ENCODE assay signal across 9 mouse cellular contexts in the genomic region with DNA sequence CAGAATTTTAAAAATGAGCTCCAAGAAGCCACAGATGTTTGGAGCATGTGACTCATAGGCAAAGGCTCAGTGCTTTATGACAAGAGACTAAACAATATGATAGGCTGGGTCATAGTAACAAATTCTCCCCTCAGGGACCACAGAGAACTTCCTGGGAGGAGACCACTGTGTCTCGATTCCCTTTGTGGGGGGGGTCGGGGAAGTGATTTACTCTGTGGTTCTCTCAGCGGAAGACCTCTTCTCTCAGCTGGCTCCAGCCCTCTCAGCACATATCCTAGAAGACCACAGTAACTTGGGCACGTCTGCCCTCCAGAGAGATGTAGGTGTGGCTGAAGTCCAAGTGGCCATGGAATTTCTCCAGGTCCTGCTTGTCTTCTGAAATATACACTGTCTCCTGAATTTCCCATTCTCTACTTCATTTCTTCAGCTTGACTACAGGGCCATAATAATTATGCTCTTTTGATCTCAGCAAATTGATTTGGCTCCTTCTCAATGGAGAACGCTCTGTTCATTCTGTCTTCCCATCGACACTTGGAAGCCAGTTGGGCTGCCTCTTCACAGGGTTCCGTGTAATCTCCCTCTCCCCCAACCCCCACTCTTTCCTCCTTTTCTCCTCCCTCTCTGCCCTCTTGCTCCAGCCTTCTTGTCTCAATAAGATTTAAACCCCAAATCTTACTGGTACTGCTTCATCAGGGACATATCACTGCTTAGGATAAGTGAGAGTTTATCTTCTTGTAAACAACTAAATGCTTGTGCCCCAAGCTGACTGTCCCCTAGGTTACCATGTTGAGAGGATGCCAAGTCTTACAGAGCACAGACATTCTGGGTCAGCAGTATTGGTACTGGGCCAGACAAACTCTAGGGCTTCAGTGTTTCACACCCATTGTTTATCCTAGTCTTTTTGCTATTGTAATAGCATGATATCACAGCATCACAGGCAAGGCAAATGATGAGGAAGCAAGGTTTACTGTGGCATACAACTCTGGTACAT.
DNase-seq lines count a peak whose midpoint lies in the region; ATAC-seq lines count a peak whose summit lies in the region.
"Had no signal": no experiment of that assay in that cellular context is flagged by ENCODE, and none has a peak within 500 bp of the region (broad histone marks: within the 10 kb centered on the region; RNA-seq: fewer than 3 reads in every experiment).

No protein-coding gene starts in this region.

- WGBS in forebrain, embryonic 14.5 days, result 62% methylated on average over 7 of the region's 7 CpGs
- 80% methylated on average over 7 of the region's 7 CpGs for WGBS in forebrain, embryonic 11.5 days
- WGBS in midbrain, embryonic 16.5 days, result 57% methylated on average over 7 of the region's 7 CpGs
- 88% methylated on average over 7 of the region's 7 CpGs for WGBS in embryonic facial prominence, embryonic 10.5 days

- no peak overlapping the region for H3K4me2 ChIP-seq in forebrain, embryonic 14.5 days (ENCODE audit: low read length)
- H3K4me2 ChIP-seq in forebrain, embryonic 11.5 days (ENCODE audit: low read depth, low read length, severe bottlenecking), result no peak overlapping the region
- H3K4me2 ChIP-seq in midbrain, embryonic 16.5 days (ENCODE audit: low read length), result no peak overlapping the region
- H3K4me2 ChIP-seq: stomach, embryonic 15.5 days had no signal

- H3K36me3 ChIP-seq in forebrain, embryonic 14.5 days (ENCODE audit: control insufficient read depth, insufficient read depth, low read length), result no peaks in the 10 kb centered on the region
- H3K36me3 ChIP-seq in forebrain, embryonic 11.5 days (ENCODE audit: control insufficient read depth, insufficient read depth, low read length), result no peaks in the 10 kb centered on the region
- no peaks in the 10 kb centered on the region for H3K36me3 ChIP-seq in midbrain, embryonic 16.5 days (ENCODE audit: control insufficient read depth, insufficient read depth, low read length)
- H3K36me3 ChIP-seq in embryonic facial prominence, embryonic 10.5 days (replicated peaks), result no peaks in the 10 kb centered on the region
- H3K36me3 ChIP-seq: stomach, embryonic 15.5 days had no signal

- H3K9me3 ChIP-seq in forebrain, embryonic 14.5 days (replicated peaks; ENCODE audit: control insufficient read depth, low read length), result no peaks in the 10 kb centered on the region
- no peaks in the 10 kb centered on the region for H3K9me3 ChIP-seq in forebrain, embryonic 11.5 days (ENCODE audit: control insufficient read depth, low read length)
- H3K9me3 ChIP-seq in midbrain, embryonic 16.5 days (replicated peaks; ENCODE audit: control insufficient read depth, low read length, poor library complexity, severe bottlenecking), result no peaks in the 10 kb centered on the region
- no peaks in the 10 kb centered on the region for H3K9me3 ChIP-seq in embryonic facial prominence, embryonic 10.5 days
- H3K9me3 ChIP-seq: stomach, embryonic 15.5 days had no signal

- no peak overlapping the region for H3K27ac ChIP-seq in forebrain, embryonic 14.5 days (ENCODE audit: low read depth, low read length)
- no peak overlapping the region for H3K27ac ChIP-seq in forebrain, embryonic 11.5 days (ENCODE audit: low read depth, low read length)
- peak overlapping the region; percentile 14; the same call in 1 of the 2 replicates for H3K27ac ChIP-seq in midbrain, embryonic 16.5 days (ENCODE audit: low read length)
- H3K27ac ChIP-seq in embryonic facial prominence, embryonic 10.5 days (replicated peaks), result no peak overlapping the region
- H3K27ac ChIP-seq: stomach, embryonic 15.5 days had no signal

- peak; percentile 40; the same call in 1 of the 2 replicates for ATAC-seq in forebrain, embryonic 14.5 days
- no peak for ATAC-seq in forebrain, embryonic 11.5 days (replicated peaks; ENCODE audit: low FRiP score)
- ATAC-seq in midbrain, embryonic 16.5 days, result no peak

- H3K4me1 ChIP-seq in forebrain, embryonic 14.5 days (ENCODE audit: control insufficient read depth, insufficient read depth, low read length), result peaks cover 11% of the 10 kb centered on the region
- no peaks in the 10 kb centered on the region for H3K4me1 ChIP-seq in forebrain, embryonic 11.5 days (replicated peaks; ENCODE audit: control insufficient read depth, insufficient read depth, low read length)
- peaks cover 7% of the 10 kb centered on the region for H3K4me1 ChIP-seq in midbrain, embryonic 16.5 days (ENCODE audit: control insufficient read depth, insufficient read depth, low read length)
- H3K4me1 ChIP-seq in embryonic facial prominence, embryonic 10.5 days, result peaks cover 18% of the 10 kb centered on the region
- H3K4me1 ChIP-seq: stomach, embryonic 15.5 days had no signal

- DNase-seq in forebrain, embryonic 14.5 days (ENCODE audit: low spot score), result peak; percentile 64
- no peak for DNase-seq in forebrain, embryonic 11.5 days (ENCODE audit: low spot score)
- DNase-seq in left cerebral cortex, postnatal 10 days (ENCODE audit: extremely low spot score in 1 of 2, low spot score in 2 of 2), result peak; percentile 29 to 39
- DNase-seq in left cerebral cortex, adult 18-20 months (ENCODE audit: low spot score in 2 of 2), result no peak
- peak; percentile 12 to 26 for DNase-seq in cerebellum, postnatal 36 days
- no peak for DNase-seq in embryonic facial prominence, embryonic 10.5 days (ENCODE audit: low spot score)
- no peak for DNase-seq in left cerebral cortex, postnatal 25 days (ENCODE audit: low spot score in 2 of 2)

- no peak overlapping the region for H3K9ac ChIP-seq in forebrain, embryonic 14.5 days (ENCODE audit: low read length)
- H3K9ac ChIP-seq in forebrain, embryonic 11.5 days (ENCODE audit: low read length), result no peak overlapping the region
- no peak overlapping the region for H3K9ac ChIP-seq in midbrain, embryonic 16.5 days (ENCODE audit: low read depth, low read length)
- H3K9ac ChIP-seq: stomach, embryonic 15.5 days had no signal

- intact Hi-C loops in left cerebral cortex, postnatal 10 days (cut with DNase I), result loop anchor here (5.0 kb wide), 2 partner anchors 37 to 88 kb away; partner anchors contain the start of gene Cdk5r1
- intact Hi-C loops in left cerebral cortex, postnatal 25 days (cut with DNase I), result loop anchor here (5.0 kb wide), 2 partner anchors 37 to 78 kb away; no protein-coding TSS in a partner anchor

- no peak overlapping the region for H3K4me3 ChIP-seq in forebrain, embryonic 14.5 days (ENCODE audit: low read depth, low read length)
- no peak overlapping the region for H3K4me3 ChIP-seq in forebrain, embryonic 11.5 days (ENCODE audit: low read depth, low read length)
- no peak overlapping the region for H3K4me3 ChIP-seq in midbrain, embryonic 16.5 days (ENCODE audit: low read depth, low read length)
- no peak overlapping the region for H3K4me3 ChIP-seq in embryonic facial prominence, embryonic 10.5 days
- H3K4me3 ChIP-seq: stomach, embryonic 15.5 days had no signal

- no peaks in the 10 kb centered on the region for H3K27me3 ChIP-seq in forebrain, embryonic 14.5 days (replicated peaks; ENCODE audit: control insufficient read depth, insufficient read depth, low read length)
- H3K27me3 ChIP-seq in forebrain, embryonic 11.5 days (ENCODE audit: control insufficient read depth, insufficient read depth, low read length), result no peaks in the 10 kb centered on the region
- H3K27me3 ChIP-seq in midbrain, embryonic 16.5 days (ENCODE audit: control insufficient read depth, insufficient read depth, low read depth, low read length), result no peaks in the 10 kb centered on the region
- H3K27me3 ChIP-seq in embryonic facial prominence, embryonic 10.5 days (replicated peaks; ENCODE audit: low read depth, poor library complexity, severe bottlenecking), result no peaks in the 10 kb centered on the region
- H3K27me3 ChIP-seq: stomach, embryonic 15.5 days had no signal

Comparison
In these comparisons a context has a peak if more than half of its experiments do, and no peak if none do; other contexts are left out.
1. DNase-seq: peak in forebrain, embryonic 14.5 days (single experiment), left cerebral cortex, postnatal 10 days (2 of 2) and cerebellum, postnatal 36 days (2 of 2); none in forebrain, embryonic 11.5 days (single experiment), left cerebral cortex, adult 18-20 months (0 of 2), embryonic facial prominence, embryonic 10.5 days (single experiment) and left cerebral cortex, postnatal 25 days (0 of 2).